Mouse (Mus musculus) hematopoietic stem cell, adult 5-6 weeks (primary cell): ENCODE measurements at regions not wholly inside any gene's neighbourhood (a gene's known extent, or its start where the extent isn't known, plus 50 kb on each side); places are given as distances from the start of the nearest gene placed in this dataset.

Experiments
- ATAC-seq, 2 experiments: fragments of 125-278 bp in 1 of 2; replicated peaks in 1 of 2; 2 replicates each; pipeline ENCODE4 v1.8.0; 2016 to 2017; ENCODE audit warnings: inconsistent platforms in 2 of 2, mild to moderate bottlenecking in 2 of 2, moderate number of reproducible peaks in 2 of 2, low read depth in 1 of 2, moderate TSS enrichment in 1 of 2; ENCODE audit not compliant: low FRiP score in 2 of 2, poor library complexity in 2 of 2, severe bottlenecking in 2 of 2, insufficient read depth in 1 of 2, low TSS enrichment in 1 of 2

DNA sequence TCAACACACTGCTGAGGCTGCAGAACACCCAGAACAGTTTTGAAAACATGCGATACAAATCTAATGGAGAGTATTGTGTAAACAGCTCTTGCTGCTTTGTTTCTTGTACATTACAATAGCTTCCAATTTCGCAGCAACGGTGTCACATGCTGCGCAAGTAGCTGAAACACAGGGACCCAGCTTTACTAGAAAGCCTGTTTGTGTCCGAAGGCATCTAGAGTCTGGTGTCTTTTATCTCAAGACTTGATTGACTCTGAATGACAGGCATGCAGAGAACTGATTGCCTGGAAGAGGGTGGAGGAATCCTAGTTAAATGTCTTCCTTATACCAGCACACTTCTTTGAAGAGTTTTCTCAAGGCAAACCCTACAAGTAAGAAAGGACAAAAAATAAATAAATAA is 66.1 kb upstream of the Fgf10 start:
- ATAC-seq = no peak

- ATAC-seq = peak; percentile 49 to 73; a peak in 3 of 4 replicates
These were observed 72.7 kb upstream of the Fgf10 start for GRCm38 (mm10) chr13:118596856-118597255.

DNA sequence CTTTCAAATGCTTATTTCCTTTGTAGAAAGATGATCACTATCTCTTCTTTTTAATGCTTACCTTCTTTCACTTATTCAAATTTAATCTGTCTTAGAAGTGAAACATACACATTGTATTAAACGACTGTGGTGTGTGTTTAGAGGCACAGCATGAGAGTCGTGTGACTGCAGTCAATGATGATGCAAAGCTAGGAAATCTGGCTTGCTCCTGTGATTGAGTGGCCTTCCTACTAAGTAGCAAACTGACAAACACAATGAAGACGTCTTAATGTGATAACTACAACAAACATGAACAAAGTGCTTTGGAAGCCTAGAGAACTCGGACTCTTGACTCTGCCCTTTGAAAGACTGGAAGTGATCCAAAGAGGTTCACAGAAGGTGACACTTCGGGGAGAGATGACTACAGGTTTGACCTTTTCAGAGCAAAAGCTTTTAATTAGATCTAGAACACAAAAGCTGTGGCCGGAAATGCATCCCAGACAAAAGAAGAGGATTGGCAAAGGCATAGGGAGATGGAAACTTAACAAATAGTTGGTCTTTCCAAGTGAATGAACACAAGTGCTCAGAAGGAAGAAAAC is 73.3 kb upstream of the Fgf10 start:
- no peak for ATAC-seq

- ATAC-seq = no peak
These were observed 77.5 kb upstream of the Fgf10 start for GRCm38 (mm10) chr13:118592074-118592473.

- no peak for ATAC-seq
These were observed 97.0 kb upstream of the Fgf10 start for GRCm38 (mm10) chr13:118572555-118572954.

DNA sequence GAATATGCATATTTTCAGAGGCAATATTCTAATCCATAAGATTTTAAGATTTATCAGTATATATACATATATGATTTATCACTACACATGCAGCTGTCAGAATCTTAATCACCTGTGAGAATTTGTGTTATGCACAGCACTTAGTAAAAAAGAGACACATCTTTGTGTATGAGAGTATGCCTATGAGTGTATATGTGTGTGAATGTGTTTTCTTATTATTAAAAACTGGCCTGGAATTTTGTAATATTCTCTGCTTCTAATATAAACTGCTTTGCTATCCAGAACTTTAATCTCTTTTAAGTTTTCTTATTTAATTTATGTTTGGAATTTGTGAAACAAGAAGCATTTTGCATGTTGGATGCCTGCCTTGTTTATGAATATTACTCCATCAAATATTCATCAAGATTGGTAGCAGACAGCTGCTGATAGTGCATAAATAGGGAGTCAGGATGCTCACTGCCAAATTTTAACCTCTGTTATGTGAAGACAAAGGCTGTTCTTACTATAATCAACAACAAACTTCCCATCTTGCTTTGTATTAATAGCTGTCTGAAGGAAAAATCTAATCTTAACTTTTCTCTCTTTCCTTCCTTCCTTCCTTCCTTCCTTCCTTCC is 104.3 kb upstream of the Fgf10 start:
- no peak for ATAC-seq

- no peak for ATAC-seq
These were observed 110.6 kb upstream of the Fgf10 start for GRCm38 (mm10) chr13:118558966-118559365.

DNA sequence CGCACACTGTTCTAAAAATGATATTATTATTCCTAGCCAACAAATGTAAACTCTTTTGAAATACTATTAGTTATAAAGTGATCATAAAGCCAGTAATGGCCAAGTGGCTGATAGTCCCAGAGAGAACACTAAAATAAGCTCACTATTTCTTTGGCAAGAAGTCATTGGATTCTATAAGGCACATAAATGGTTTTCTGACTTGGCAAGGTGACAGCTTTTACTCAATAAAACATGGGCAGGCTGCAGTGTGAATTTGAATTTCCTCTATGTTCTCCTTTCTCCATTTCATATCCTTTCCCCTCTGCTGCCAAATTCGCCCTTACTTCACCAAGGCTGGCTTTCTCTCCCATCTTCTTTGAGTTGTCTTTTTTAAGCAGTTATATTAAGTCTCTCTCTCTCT is 117.6 kb upstream of the Fgf10 start:
- no peak for ATAC-seq

- no peak for ATAC-seq
These were observed 130.8 kb upstream of the Fgf10 start for GRCm38 (mm10) chr13:118538742-118539141.

DNA sequence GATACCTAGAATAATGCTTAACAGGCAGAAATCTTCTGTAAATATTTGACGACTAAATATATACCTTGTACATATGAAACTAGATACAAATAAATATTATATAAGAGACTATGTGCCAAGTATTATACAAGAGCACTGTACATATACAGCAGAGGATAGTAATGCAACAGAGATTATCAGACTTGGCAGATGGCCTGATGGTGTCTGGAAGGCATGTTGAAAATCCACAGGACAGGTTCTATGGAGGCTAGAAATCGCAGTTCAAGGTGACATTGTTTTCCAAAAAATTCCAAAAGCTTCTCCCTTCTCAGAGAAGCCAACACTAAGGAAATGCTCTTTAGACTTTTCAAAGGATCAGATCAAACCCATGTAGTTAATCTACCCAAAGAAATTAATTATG is 126.9 kb upstream of the Mrps30 start:
- ATAC-seq = no peak

DNA sequence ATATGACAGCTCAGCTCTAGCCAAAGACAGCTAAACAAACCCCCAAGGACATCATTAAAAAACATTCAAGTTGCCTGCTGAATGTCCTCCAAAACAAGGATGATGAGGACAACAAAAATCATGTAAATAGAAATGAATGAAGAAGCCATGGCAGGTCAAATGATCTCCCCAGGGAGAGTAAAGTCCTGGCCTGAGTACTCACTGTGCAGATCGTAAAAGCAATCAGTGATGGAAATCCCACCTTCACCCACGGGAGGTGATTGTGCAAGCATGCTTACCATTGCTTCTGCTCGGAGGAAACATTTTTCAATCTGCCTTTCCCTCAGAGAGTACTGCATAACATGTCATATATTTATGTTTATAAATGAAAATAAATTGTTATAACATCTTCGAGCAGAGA is 119.1 kb upstream of the Mrps30 start:
- no peak for ATAC-seq

DNA sequence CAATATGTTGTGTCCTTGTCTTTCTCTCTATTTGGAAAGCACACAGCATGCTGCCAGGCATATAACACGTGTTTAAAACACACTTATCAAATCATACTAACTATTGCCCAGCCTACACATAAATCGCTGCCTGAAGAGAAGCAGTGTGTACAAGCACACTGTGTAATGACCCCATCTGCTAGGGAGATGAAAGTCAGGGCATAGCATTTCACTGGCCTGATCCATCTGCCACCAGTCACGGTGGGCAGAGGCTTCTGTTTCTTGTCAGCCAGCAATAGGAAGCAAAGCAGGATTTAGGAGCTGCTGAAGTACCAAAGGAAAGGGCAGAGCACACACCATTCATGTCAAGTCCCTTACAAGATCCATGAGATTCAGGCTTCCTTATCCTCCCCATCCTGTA is 103.6 kb upstream of the Mrps30 start:
- ATAC-seq = no peak

DNA sequence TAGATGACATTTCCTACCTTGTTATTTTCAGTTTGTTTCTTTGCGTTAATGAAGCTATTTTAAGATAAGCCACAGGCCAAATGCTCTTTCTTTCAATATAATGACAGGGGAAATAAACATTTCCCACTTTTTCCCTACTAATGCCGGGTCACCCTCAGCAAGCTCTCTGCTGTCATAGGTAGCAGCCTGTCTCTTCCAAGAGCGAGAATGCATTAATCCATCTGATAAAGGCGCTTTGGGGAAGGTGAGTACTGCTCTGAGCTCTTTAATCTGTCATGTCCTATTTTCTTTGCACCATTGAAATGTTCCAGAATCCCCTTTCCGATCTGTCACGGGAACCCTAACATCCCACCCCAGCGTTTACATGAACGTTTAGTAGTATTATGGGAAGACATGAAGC is 96.0 kb upstream of the Mrps30 start:
- no peak for ATAC-seq

DNA sequence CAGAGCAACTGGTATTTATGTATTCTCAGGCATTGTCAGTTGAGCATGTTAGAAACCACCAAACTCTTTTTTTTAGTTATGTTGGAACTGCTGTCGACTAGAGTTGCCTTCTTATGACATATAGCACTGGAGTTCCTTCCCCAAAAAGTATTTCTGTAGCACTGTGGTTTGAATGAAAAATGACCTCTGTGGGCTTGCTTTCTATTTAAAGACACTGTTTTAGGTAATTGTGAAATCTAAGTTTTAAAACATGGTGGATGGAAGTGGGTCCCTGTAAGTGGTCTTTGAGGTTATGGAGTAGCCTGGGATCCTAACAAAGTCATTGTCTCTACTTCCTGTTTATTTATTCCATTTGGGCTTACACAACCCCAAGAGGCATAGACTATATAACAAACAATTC is 93.2 kb upstream of the Mrps30 start:
- ATAC-seq = peak; percentile 87 to 89

DNA sequence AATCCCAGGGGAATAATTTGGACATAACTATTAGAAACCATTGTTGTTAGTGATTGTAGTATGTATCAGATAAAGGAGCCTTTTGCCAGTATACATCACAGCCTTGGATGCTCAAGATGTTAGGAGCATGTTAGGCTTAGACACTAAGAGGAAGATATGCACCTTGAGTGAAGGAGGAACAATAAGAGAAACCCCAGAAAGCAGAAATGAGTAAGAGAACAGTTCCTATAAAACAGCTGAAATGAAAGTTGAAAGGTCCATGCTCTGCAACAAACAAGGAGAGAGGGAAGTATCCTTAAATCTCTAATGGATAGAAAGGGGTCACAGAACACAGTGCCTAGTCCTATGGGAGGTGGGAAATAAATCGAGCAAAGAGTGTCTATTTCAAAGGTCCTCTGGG is 91.4 kb upstream of the Mrps30 start:
- no peak for ATAC-seq

DNA sequence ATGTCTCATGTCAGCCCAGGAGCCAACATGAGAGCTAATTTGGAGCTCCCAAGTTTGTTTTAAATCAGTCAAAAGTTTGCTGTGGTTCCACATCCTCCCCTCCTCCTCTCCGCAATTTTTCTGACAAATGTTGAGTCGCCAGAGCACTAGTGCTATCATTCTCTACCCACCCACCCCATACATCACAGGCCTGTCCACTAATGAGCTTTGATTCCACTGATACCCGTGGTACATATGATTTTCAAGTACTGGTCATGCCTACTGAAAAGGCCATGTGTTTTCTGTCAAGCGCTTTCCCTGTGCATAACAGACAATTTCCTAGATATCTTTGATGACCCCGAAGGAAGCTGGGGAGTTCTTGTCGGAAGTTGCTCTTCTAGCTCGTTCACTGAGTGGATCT is 85.5 kb upstream of the Mrps30 start:
- no peak for ATAC-seq

DNA sequence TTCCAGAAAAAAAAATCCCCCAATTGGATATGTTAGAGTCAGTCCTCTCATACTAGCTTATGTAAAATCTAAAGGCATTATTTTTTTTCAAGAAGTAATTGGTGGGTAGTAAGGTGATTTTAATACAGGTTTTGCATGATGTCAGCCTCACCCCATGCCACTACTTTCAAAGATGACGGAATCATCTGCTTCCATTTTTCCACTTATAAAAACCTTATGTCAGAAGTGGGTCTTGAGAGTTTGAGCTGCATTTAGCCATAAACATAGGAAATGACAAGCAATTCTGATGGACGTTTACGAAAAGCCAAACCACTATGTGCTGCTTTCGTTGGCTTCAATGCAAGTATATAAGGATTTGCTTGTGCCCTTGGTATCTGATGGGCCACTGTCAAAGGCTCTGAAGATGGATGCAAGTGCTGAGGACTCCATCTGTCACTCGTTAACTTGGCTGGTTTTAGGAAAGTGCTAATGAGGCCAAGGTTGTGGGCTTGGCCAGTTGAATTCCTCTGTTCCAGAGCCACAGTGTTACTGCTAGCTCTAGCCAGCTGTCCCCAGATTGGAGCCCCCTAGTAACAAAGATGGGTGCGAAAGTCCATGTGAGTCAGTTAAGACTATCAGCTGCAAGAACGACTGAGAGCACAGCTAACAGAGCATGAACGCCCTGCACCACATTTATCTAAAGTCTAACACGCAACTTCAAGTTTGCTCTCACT is 72.8 kb upstream of the Mrps30 start:
- no peak for ATAC-seq

GRCm38 (mm10) chr13:118448977-118449705 is 62.1 kb upstream of the Mrps30 start:
- no peak for ATAC-seq
